Mouse (Mus musculus) splenic B cell, adult 2 months (primary cell): Measurements from ENCODE around the gene Tuba4a.

Experiments used
- DNase-seq: peaks from one replicate; pipeline ENCODE4 v3.0.0-alpha.2; 2011; ENCODE audit warnings: low read depth, low spot score
- H3K27me3 ChIP-seq: 2 replicates; pipeline ENCODE4 v1.6.1; 2012; ENCODE audit warnings: mild to moderate bottlenecking, low read length, moderate library complexity, mixed read lengths; ENCODE audit not compliant: control insufficient read depth, poor library complexity, insufficient read depth, severe bottlenecking
- H3K36me3 ChIP-seq: 2 replicates; pipeline ENCODE4 v1.6.1; 2012; ENCODE audit warnings: mild to moderate bottlenecking, low read length, moderate library complexity, mixed read lengths; ENCODE audit not compliant: control insufficient read depth, poor library complexity, insufficient read depth, severe bottlenecking

Gene Tuba4a

DNA sequence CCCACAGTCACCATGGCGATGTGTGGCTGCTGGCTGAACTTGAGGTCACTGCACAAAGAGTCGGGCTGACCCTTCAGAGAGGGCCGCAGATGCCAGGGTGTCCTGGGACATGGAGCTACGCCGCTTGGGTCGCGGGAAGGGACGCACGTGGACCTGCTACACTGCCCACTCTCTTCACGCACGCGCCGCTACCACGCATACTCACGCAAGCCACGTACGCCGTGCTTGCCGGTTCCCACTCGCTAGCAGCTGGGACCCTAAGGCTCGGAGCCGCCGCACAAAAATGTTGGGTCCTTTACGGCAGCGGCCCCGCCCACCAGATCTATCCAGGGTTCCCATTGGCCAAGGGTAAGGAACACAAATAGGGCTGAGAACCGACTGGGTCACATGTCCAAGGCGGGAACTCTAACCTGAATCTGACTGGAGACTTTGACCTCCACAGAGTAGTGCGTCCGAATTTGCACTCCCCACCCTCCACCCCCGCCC lies 39.5 kb downstream of the Tuba4a start, which contains the start of gene Abcb6:
Gene Abcb6 (minus strand): TSS at position 288 of the 486 bp plus-strand sequence.
- peak; percentile 85 for DNase-seq
- Histone ChIP-seq H3K36me3 (no peaks in the 10 kb centered on the region; the same call in none of the 2 replicates), H3K27me3 (no peaks in the 10 kb centered on the region)

DNA sequence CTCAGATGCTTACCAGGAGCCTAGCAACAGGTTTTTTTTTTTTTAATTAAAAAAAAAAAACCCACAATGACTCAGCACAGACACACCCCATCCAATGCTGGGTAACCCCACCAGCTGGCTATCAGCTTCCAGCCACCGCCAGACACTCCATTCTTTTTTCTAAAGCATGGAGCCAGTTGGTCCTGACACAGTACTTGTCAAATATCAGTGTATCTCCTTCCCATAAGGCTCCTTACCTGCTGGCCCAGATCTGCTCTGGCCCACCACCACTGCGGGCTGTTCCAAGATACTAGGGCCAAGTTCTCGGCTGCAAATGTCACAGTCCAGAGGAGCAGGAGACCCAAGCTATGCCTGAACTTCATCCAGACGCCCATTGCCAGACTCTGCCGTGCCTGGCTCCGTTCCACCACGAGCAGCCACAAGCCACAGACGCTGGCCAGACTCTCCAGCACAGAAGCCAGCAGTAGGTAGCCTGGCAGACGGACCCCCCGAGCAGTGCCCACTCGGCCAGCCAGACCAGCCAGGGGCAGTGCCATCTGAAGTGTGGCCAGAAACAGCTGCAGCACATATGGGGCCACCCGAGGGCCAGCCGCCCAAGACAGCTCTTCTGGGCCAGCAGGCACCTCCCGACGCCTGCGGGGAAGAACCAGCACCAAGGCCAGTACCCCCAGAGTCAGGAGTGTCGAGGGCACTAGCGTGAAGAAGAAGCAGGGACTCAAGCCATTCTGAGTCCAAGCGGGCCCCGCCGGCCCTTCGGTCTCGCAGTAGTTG lies 40.1 kb downstream of the Tuba4a start:
- Histone ChIP-seq H3K36me3 (no peaks in the 10 kb centered on the region; the same call in none of the 2 replicates), H3K27me3 (no peaks in the 10 kb centered on the region)
- DNase-seq: no peak

DNA sequence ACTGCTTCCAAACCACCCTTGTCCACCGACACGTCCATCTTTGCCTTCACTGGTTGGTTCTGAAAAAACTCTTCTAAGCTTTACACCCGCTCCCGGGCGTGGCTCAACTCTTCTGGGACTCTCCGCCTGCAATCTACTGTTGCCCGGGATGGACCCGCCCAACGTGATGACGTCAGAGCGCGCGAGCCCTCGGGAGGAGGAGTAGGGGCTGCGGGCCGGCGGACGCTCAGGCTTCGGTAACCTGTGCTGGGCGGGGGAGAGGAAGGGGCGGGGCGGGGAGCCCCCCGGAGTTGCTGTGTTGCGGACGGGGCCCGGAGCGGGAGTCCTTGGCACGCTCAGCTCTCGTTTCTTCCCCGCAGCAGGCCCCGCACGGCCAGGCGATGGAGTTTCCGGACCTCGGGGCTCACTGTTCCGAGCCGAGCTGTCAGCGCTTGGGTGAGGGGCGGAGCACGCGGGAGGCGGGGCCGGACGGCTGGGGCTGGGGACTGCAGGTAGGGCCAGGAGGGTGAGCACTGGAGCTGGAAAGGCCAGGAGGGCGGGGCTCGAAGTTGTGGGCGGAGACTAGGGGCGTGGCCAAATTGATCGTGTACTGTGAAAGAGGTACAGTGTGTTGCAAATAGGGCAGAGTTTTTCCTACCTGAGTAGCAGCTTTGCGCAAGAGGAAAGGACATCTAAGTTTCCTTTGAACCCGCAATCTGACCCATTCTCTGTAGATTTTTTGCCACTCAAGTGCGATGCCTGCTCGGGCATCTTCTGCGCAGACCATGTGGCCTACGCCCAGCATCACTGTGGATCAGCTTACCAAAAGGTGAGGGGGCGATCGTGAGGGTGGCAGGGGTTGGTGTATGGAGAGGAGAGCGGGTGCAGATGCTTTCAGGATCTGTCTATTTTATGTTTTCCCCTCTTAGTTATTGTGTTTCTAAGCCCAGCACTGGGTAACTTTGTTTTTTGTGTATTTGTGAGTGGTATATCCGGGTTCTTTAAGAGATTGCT lies 50.9 kb downstream of the Tuba4a start, which contains the start of gene Zfand2b:
Gene Zfand2b (plus strand): TSS at position 175 of the 993 bp plus-strand sequence.
- DNase-seq: peak; percentile 97
- Histone ChIP-seq H3K36me3 (peaks cover 8% of the 10 kb centered on the region), H3K27me3 (no peaks in the 10 kb centered on the region)

DNA sequence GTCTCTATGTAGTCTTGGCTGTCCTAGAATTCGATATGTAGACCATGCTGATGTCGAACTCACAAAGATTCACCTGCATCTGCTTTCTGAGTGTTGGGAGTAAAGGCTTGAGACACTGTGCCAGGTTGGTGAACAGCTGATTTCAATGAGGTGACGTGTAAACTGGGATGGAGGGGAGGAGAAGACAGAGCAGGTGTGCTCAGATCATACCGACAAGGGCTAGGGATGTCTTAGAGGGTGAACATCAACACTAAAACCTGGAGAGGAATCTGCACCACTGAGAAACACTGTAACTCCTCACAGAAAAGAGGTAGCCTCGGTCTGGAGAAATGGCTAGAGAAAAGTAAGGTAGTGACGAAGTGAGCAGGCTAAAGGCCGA lies 51.6 kb downstream of the Tuba4a start:
- Histone ChIP-seq H3K36me3 (peaks cover 7% of the 10 kb centered on the region), H3K27me3 (no peaks in the 10 kb centered on the region)

More for the DNA sequence above, 51.6 kb downstream of the Tuba4a start:
- DNase-seq: no peak
